Mouse (Mus musculus): ENCODE measurements around the gene Gm1043.
A peak's percentile ranks its signal among the peaks of the same experiment; 100 is the strongest.

Gene Gm1043

GRCm38 (mm10) chr5:37085241-37085640, at the start of gene Gm1043:
Gm1043 (plus strand) TSS chr5:37085370.
- DNase-seq (ENCODE audit: low spot score) = no peak

- no peak for DNase-seq (ENCODE audit: low spot score)
Observed at GRCm38 (mm10) chr5:37035896-37036295, 49.3 kb upstream of the Gm1043 start.

- DNase-seq (ENCODE audit: low spot score) = no peak
Observed at GRCm38 (mm10) chr5:37036884-37037283, 48.3 kb upstream of the Gm1043 start.

- DNase-seq (ENCODE audit: low spot score) = no peak
Observed at GRCm38 (mm10) chr5:37039908-37040307, 45.3 kb upstream of the Gm1043 start.

- DNase-seq (ENCODE audit: low spot score) = no peak
Observed at GRCm38 (mm10) chr5:37040711-37041110, 44.5 kb upstream of the Gm1043 start.

- DNase-seq (ENCODE audit: low spot score) = no peak
Observed at GRCm38 (mm10) chr5:37041651-37042050, 43.5 kb upstream of the Gm1043 start.

- DNase-seq (ENCODE audit: low spot score) = no peak
Observed at GRCm38 (mm10) chr5:37042934-37043333, 42.2 kb upstream of the Gm1043 start.

- DNase-seq (ENCODE audit: low spot score) = peak; percentile 26
Observed at GRCm38 (mm10) chr5:37044793-37045192, 40.4 kb upstream of the Gm1043 start.

- DNase-seq (ENCODE audit: low spot score) = no peak
Observed at GRCm38 (mm10) chr5:37045582-37045981, 39.6 kb upstream of the Gm1043 start.

- DNase-seq (ENCODE audit: low spot score) = no peak
Observed at GRCm38 (mm10) chr5:37046791-37047190, 38.4 kb upstream of the Gm1043 start.

GRCm38 (mm10) chr5:37047206-37047915, 37.8 kb upstream of the Gm1043 start:
- DNase-seq (ENCODE audit: low spot score) = no peak

GRCm38 (mm10) chr5:37047992-37048391, 37.2 kb upstream of the Gm1043 start:
- no peak for DNase-seq (ENCODE audit: low spot score)

GRCm38 (mm10) chr5:37049111-37049510, 36.1 kb upstream of the Gm1043 start:
- DNase-seq (ENCODE audit: low spot score) = no peak

- no peak for DNase-seq (ENCODE audit: low spot score)
Observed at GRCm38 (mm10) chr5:37050521-37051373, 34.4 kb upstream of the Gm1043 start.

- no peak for DNase-seq (ENCODE audit: low spot score)
Observed at GRCm38 (mm10) chr5:37051374-37052100, 33.6 kb upstream of the Gm1043 start.

- DNase-seq (ENCODE audit: low spot score) = no peak
Observed at GRCm38 (mm10) chr5:37052846-37053245, 32.3 kb upstream of the Gm1043 start.

- DNase-seq (ENCODE audit: low spot score) = no peak
Observed at GRCm38 (mm10) chr5:37055789-37056188, 29.4 kb upstream of the Gm1043 start.

- no peak for DNase-seq (ENCODE audit: low spot score)
Observed at GRCm38 (mm10) chr5:37056471-37056870, 28.7 kb upstream of the Gm1043 start.

- no peak for DNase-seq (ENCODE audit: low spot score)
Observed at GRCm38 (mm10) chr5:37061612-37062011, 23.6 kb upstream of the Gm1043 start.

- DNase-seq (ENCODE audit: low spot score) = no peak
Observed at GRCm38 (mm10) chr5:37064454-37065449, 20.4 kb upstream of the Gm1043 start.
